Mouse (Mus musculus) CH12F3 (cell line): ENCODE measurements around the gene Letm1.

ENCODE experiments used
- in situ Hi-C: fragments of 300-500 bp; cut with MboI; formaldehyde crosslinking; loops from 2 replicates; pipeline ENCODE4 v1.14.3; 2020; ENCODE audit warnings: low sequenced_read_pairs

Letm1 gene

DNA sequence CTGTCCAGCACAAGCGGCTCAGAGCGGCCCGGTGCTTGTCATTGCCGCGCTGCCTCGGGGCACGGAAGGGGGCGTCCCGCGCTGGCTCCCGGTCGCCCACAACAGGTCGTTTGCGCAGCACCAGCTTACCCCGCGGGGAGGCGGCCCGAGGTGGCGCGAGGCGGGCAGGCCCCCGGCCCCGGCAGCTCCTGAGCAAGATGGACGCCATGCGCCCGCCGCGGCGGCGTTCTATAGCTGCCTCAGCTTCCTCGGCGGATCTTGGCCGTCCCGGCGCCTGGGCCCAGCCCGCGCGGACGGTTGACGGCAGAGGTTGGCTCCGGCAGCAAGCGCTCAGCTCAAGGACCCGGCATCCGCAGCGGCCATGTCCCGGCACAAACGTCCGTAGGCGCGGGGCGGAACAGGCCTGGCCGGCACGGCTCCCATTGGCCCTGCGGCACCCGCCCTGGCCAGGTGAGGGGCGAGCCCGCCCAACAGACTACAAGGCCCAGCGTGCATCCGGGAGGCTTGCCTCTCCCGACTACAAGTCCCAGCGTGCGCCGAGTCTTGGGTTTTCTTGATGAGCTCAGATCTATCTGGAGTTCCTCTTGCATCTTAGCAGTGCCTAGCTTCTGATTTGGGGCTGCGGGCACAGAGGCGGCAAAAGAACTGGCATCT is at the start of gene Letm1:
Gene Letm1 (minus strand): TSS at position 473 of the 654 bp plus-strand sequence.
- in situ Hi-C loops, result no loop called here

DNA sequence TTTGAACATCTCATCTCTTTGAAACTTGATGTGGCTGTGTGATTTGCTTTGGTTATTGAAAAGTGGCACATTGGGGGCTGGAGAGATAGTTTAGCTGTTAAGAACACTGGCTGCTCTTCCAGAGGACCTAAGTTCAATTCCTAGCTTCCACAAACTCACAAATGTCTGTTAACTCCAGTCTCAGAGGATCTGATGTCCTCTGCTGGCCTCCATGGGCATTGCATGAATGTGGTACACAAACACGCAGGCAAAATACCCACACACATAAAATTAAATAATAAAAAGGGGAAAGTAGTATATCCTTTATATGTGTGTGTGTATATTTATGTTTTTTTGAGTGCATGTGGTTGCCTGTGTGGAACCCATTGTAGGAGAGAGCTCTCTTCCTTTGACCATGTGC is 48.2 kb upstream of the Letm1 start:
- in situ Hi-C loops, result no loop called here

DNA sequence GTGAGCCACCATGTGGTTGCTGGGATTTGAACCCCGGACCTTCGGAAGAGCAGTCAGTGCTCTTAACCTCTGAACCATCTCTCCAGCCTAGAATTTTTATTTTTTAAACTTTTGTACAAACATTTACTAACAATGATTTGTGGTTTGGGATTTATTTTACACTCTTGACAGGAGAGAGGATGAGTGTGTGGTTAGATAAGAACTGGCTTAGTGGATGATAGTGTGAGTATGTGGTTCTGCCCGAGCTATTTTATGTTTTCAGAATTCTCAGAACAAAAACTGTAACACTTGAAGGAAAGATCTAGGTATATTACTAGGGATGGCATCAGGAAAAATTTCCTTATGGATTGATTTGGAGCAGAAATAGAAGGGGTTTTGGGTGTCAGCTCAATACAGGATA is 47.3 kb upstream of the Letm1 start:
- in situ Hi-C loops, result no loop called here

DNA sequence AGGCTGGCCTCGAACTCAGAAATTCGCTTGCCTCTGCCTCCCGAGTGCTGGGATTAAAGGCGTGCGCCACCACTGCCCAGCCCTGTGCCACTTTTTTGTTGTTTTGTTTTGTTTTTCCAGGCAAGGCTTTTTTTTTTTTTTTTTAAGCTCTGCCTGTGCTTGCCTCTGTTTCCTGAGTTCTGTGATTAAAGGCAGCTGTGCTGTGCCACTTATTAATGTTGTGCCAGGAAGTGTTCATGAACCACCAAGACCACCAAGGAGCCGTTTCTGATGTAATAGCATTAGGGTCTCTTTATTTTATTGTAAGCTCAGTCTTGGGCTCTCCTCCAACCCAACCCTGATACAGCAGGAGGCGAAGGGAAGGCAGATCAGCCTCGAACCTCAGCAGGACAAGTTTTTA is 45.5 kb upstream of the Letm1 start:
- in situ Hi-C loops, result no loop called here

DNA sequence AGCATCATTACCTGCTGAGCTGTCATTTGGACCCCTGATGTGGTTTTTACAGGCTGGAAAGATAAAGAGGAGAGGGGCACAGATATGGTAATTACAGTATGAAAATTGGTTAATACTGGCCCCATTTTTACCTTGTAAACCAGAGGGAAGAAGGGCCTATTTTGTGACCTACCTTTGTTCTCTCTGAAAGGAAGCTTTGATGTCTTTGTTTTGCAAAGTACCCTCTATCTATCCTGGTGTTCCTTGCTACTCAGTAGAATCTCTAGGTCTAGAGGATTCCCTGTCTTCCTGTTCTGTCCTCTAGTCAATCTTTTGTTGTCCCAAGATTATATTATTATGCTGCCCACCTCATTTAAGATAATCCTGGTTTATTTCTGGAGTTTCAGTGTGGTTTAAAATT is 43.4 kb upstream of the Letm1 start:
- in situ Hi-C loops, result no loop called here

DNA sequence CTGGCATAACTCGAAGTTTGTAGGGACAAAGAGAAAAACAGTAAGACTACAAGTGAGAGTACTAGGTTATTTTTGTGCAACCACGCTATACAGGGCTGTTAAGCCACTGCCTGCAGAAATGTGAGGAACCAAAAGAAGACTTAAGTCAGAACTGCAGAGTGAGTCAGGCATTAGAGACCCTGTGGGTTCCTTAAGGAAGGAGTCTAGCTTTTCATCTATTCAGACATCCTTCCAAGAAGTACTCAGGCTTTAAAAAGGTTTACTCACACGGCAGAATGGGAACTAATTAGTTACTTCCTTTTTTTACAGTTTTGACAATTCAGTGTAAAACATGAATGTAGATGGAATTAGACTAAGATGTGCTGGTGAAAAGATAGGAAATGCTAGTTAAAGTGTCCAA is 39.8 kb upstream of the Letm1 start:
- in situ Hi-C loops, result no loop called here

DNA sequence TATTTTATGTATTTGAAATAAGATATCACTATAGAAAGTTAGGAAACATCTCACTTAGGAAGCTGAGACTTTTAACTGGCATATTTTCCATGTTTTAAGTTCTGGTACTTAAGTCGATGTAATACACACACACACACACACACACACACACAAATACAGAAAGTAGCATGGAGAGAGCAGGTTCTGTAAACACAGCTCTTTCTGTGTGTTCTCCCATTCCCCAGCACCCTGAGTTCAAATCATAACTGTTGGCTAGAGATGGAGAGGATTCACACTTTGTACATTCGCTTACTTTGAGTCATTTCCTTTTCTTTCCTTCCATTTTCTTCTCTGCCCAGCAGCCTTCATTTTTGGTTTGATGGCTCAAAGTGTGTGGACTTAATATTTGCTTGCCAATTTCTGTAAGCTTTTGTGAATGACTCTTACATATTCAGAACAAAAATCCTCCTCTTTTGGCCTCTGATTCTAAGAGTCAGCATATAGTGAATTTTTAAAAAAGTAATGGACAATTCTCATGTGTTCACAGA is 39.3 kb upstream of the Letm1 start:
- in situ Hi-C loops, result no loop called here

DNA sequence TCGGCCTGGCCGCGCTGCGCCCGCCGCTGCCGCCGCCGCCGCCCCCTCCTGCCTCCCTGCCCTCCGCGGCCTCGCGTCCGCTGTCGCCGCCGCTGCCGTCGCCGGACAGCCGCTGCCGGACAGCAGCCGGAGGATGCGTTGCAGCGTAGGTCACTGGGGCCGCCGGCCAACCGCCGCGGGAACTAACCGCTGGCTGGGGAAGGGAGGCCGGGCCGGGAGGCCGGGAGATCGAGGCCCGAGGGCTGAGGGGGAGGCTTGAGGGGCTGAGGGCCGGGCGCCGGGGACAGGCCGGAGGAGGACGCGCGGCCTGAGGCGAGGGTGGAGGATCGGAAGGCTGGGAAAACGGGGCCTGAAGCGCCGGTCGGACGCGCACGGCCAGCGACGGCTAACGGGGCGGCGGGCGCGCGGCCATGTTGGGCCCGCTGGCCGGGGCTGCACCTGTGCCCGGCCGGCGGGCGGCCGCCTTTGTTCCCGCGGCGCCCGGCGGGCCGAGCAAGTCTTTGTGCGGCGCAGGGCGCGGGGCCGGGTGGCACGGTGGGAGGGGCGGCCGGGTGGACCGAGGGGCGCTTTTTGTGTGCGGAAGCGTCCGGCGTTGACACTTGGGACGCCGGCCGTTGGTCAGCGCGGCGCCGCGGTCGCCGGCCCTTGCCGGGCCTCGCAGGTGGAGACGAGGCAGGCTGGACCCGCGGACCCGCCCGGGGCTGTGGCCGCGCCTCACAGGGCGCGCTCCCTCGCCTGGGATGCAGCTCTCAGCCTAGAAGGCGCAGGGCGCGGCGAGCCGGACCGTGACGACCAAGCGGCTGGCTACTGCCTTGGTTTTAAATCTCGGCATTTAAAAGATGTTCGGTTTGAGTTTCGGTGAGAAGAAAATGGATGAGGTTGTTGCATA is 38.4 kb upstream of the Letm1 start:
- in situ Hi-C loops, result no loop called here

DNA sequence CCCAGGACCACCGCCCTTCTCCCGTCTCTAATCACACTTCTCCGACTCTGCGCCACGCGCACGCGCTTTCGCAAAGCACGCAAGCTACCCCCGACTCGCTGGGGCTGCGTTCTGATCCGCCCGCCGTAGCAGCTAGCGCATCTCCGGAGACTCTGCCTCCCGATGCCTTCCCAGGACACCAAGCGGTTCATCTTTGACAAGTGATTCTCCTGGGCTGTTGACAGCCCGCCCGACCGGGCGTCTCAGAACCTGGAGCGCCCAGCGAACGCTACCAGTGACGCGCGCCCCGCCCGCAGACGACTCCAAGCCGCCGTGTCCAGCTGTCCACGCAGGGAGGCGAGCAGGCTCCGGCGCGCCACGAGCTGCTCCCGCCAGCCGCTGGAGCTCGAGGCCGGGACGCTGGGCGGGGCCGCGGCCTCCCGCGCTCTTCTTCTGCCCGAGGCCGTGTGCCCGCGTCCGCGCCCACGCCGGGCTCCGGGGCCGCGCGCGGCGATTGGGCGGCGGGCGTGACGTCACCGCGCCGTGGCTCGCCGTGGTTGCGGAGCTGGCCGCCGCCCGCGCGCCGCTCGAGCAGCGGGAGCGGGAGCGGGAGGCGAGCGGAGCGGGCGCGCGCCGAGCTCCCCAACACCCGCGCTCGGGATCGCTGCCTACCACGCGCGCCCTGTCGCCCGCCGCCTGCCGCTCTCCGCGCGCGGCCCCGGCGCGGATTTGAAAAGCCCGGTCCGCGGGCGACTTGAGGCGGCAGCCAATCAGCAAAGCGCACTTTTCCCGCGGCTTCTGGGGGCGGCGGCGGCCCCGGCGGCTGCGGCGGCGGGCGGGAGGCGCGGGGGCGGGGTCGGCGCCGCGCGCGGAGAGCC is 37.5 kb upstream of the Letm1 start, which contains the start of gene Nsd2:
Gene Nsd2 (plus strand): TSS at position 850 of the 857 bp plus-strand sequence.
- in situ Hi-C loops, result no loop called here

DNA sequence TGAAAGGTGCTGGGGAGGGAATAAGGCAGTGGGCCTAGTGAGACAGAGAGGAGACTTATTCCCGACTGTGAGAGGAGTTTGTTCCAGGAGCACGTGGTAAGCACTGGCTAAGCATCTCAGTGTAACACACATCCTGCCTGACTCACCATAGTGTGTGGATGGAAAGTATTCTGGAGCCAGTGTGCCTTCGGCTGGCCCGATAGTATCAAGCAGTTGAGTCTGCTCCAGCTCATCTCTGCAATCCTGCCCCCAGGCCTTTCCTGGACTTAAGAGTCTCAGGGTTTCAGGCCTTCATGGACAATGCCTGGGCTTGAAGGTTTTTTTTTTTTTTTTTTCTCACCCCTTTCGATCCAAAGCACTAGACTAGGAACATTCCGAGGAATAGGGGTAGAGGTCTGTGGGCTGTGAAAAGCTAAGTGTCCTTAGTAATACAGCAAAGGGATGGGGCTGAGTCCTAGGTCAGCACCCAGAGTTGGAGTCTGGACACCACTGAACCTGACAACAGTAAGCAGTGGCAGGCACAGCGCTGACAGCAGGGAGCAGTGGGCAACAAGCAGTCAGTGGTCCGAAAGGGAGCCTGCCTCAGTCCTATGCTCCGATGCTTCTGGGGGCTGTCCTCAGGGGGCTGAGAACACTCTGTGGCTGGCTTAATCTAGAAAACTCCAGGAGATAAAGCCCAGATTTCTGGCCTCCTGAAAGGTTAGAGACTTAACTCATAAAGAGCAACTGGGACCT is 36.7 kb upstream of the Letm1 start:
- in situ Hi-C loops, result no loop called here

DNA sequence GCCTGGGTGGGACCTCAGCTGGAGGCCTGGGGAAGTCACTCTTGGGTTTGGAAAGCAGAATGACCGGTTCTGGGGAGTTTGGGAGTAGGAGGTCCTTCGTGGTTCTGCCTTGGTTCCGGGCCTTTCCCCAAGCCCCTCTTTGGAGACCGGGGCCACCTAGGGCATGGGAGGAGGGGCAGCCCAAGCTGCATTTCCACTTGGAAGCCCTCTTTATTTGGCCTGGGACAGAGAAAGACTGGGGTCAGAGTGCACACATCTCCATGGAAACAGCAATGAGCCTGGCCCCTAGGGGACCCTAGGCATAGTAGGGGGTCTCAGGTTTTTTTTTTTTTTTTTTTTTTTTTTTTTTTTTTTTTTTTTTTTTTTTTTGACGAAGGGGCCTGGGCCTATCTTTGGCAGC is 35.5 kb upstream of the Letm1 start:
- in situ Hi-C loops, result no loop called here

DNA sequence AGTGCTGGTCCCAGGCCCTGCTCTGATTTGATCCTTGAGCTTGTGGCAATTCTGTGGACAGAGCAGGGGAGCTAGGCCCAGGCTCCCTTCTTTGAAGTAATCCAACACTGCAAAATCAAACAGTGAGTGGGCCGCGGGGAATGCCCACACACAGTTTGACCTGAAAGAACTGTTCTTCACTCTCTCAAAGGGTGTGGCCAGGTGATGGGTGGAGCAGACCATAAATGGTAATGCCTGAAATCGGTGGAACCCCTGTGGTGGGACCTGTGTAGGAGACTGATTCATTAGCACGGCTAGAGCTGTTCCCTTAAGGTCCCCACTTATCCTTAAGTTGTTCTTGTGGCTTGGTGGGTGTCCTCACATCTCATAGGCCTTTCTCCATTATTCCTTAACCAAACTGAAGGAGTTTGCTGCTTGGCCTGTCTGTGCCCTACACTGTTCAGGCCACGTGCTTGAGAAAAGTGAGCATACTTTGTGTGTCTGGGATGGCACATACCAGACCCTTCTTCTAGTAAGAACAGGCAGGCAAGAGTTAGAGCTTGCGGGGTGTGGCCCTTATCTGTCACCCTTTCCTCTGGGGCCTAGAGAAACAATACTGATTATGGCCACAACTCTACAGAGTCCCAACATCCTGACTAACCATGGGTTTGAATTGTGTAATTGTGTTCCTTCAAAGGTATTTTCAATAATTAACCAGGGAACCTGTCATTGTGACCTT is 33.5 kb upstream of the Letm1 start:
- in situ Hi-C loops, result no loop called here

DNA sequence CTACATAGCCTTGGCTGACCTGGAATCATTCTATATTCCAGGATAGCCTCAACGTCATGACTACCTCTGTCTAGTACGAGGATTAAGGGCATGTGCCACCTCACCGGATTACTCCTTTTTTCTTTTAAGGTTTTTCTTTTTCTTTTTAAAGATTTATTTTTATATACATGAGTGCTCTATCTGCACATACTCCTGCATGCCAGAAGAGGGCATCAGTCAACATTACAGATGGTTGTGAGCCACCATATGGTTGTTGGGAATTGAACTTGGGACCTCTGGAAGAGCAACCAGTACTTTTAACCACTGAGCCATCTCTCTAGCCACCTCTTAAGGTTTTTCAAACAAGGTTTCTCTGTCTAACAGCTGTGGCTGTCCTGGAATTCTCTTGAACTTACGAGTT is 28.9 kb upstream of the Letm1 start:
- in situ Hi-C loops, result no loop called here

DNA sequence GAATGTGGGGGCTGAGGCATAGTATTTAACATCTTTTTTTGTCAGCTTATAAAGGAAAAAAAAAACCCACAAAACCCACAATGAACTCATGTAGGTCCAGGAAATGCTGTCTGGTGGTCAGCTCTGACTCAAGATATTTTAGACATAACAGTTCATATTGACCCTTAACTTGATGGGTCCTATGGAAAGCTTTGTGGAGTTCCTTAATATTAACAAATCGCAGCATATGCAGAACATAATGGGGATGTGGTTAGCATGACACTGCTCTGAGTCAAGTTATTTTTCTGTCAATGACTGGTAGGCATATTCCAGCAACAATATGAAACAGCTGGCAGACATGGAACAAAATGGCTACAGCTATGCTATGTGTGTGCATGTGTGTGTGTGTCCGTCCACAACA is 20.7 kb upstream of the Letm1 start:
- in situ Hi-C loops, result no loop called here

DNA sequence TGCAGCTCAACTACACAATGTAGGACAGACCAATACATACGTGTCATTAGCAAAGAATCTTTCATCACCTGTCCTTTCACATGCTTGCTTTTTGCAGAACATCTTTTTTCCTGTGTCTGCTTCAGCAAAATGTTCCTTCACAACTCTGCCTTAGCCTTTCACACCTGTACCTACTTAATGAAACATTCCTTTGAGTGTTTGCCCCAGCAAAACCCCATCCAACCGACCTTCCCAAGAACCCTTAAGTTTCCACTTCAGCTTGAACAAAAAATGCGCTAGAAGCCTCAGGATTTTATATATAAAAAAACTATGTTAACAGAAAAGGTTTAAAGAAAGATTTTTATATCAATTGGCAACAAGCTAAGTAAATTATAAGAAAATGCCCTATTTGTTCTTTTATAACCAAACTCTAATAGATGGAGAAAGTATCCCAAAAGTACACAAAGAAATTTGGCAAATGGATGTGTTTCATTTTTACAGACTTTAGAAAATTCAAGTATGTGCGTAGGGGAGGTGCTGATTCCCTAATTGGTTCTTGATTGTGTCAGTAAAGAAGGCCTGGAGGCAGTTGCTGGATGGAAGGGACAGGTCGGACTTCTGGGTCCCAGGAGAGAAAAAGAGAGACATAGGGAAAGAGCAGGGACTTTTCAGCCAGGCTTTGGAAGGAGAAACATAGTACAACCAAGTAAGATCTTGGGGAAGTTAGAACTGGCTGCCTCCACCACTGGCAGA is 9.5 kb upstream of the Letm1 start:
- in situ Hi-C loops, result no loop called here

DNA sequence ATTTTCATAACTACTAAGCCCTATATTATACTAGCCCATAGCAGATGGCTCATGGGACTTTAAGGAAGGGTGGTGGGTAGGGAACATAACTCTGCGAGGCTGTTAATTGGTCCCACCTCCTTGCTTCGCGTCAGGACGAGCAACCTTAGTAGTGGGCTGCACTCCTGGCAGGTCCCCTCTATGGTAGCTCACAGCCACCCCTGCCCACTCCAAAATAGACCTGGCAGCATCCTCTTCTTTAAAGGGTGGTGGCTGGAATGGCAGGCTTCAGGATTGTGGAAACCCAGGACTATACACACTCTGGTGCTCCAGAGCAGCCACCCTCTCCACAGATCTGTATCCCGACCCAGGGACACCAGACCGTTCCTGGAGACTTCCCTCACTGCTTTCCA is 378 bp upstream of the Letm1 start:
- in situ Hi-C loops, result no loop called here

DNA sequence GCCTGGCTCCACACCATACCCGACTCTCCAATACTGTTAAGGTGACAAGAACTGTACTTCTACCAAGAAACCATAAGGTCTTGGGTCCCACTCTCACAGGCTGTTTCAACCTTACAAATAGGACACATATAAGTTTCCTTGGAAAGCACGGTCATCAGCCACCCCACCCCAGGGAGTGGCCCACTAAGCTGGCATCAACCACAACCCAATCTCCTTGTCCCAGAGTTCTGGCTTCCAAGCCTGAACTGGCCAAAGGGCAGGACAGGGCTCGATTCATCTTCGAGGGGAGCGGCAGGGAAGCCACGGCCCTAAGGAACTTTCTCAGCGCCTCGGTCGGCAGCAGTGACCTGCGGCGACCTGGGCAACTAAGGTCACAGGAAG is 663 bp downstream of the Letm1 start:
- in situ Hi-C loops, result no loop called here

DNA sequence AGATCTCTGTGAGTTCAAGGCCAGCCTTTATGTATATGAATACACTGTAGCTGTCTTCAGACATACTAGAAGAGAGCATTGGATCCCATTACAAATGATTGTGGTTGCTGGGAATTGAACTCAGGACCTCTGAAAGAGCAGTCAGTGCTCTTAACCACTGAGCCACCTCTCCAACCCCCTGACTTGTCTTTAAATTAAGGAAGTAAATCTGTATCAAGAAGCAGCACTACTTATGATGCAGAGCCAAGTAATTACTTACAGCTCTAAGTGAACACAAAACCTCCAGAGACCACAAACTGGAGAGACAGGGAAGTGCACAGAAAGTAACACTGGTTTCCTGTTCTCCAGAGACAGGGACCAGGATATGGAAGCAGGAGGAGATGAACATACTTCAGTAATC is 5.4 kb downstream of the Letm1 start:
- in situ Hi-C loops, result no loop called here

DNA sequence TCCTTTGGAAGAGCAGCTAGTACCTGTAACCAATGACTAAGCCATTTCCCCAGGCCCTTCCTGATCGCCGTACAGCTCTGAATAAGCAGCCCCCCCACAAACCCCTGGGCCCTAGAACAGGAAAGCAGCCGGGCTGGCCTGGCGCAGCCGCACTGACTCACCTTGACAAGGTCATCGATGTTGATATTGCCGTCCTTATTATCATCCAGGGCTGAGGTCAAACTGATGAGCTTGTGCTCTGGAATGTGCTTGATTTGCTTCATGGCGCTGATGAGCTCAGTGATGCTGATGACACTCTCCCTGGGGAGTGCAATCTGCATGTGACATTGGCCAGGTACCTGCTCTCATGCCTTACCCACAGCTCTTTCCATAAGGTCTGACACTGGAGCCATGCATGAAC is 39.1 kb downstream of the Letm1 start:
- in situ Hi-C loops, result loop anchor here (5.0 kb wide), 1 partner anchor 56 kb away; no protein-coding TSS in a partner anchor
